1 mouse cellular context compared by ENCODE assay signal in genomic region chrX:139639744-139640143, GRCm38 (mm10).
TF ChIP-seq lines count a peak whose summit lies in the region.

No protein-coding gene starts in this region.

TF ChIP-seq in MEL, 35 proteins besides CTCF, POLR2A, EP300 and RAD21:
- TF ChIP-seq SIN3A (IDR thresholded peaks at IDR 0.05; ENCODE audit: low read length) (peak; percentile 58; the same call in 1 of the 2 replicates), BHLHE40 (IDR thresholded peaks at IDR 0.05; ENCODE audit: borderline replicate concordance, low read depth, low read length) (no peak), USF1 (IDR thresholded peaks at IDR 0.05; ENCODE audit: low read depth, low read length) (no peak), MXI1 (IDR thresholded peaks at IDR 0.05; ENCODE audit: low read depth, low read length) (0 out of 2 replicates have a peak, but pooled peaks have one; percentile 13), UBTF (IDR thresholded peaks at IDR 0.05; ENCODE audit: borderline replicate concordance, insufficient read depth, low read depth, low read length) (no peak), POLR2AphosphoS5 (IDR thresholded peaks at IDR 0.05; ENCODE audit: borderline replicate concordance, low read depth, low read length) (no peak), HCFC1 (IDR thresholded peaks at IDR 0.05; ENCODE audit: low read depth, low read length) (no peak), KAT2A (conservative IDR thresholded peaks at IDR 0.05; ENCODE audit: low read depth, low read length) (no peak), ETS1 (IDR thresholded peaks at IDR 0.05; ENCODE audit: low read depth, low read length) (peak; percentile 46), MYB (IDR thresholded peaks at IDR 0.05; ENCODE audit: low read depth, low read length) (no peak), CHD2 (IDR thresholded peaks at IDR 0.05; ENCODE audit: low read length) (no peak), GABPA (IDR thresholded peaks at IDR 0.05; ENCODE audit: low read depth, low read length) (no peak), TBP (IDR thresholded peaks at IDR 0.05; ENCODE audit: low read depth, low read length) (no peak), RCOR1 (IDR thresholded peaks at IDR 0.05; ENCODE audit: low read depth, low read length) (0 out of 2 replicates have a peak, but pooled peaks have one; percentile 27), SMC3 (IDR thresholded peaks at IDR 0.05; ENCODE audit: low read depth, low read length) (no peak), MAFK (IDR thresholded peaks at IDR 0.05; ENCODE audit: borderline replicate concordance, low read depth, low read length) (no peak), MAX (IDR thresholded peaks at IDR 0.05; ENCODE audit: low read length) (no peak), ELF1 (IDR thresholded peaks at IDR 0.05; ENCODE audit: low read depth, low read length) (peak; percentile 44; the same call in 1 of the 2 replicates), GATA1 (IDR thresholded peaks at IDR 0.05; ENCODE audit: low read depth, low read length) (peak; percentile 35; the same call in 1 of the 2 replicates), MEF2A (IDR thresholded peaks at IDR 0.05; ENCODE audit: extremely low read depth, insufficient replicate concordance, low read depth, low read length, poor library complexity, severe bottlenecking) (no peak), E2F4 (IDR thresholded peaks at IDR 0.05; ENCODE audit: borderline replicate concordance, low read depth, low read length) (no peak), NELFE (IDR thresholded peaks at IDR 0.05; ENCODE audit: low read depth, low read length) (no peak)
TF ChIP-seq in MEL: peak in this region for 6.
